Mouse (Mus musculus) testis, adult 2 months (tissue): ENCODE data around the gene Pigs. TPM values are rescaled to one million over a fixed set of nuclear protein-coding genes. Genes with fewer than 3 reads are reported as not detected.

Source experiments
- H3K27ac ChIP-seq: fragments of 200-500 bp; 2 replicates; pipeline ENCODE4 v1.5.1; 2012; ENCODE audit warnings: low read depth, low read length; ENCODE audit not compliant: control insufficient read depth, insufficient read depth
- H3K27me3 ChIP-seq: fragments of 200-500 bp; 2 replicates; pipeline ENCODE4 v1.6.1; 2012; ENCODE audit warnings: mild to moderate bottlenecking, low read length, moderate library complexity; ENCODE audit not compliant: control insufficient read depth, insufficient read depth
- H3K36me3 ChIP-seq: fragments of 200-500 bp; 2 replicates; pipeline ENCODE4 v1.6.1; 2012; ENCODE audit warnings: mild to moderate bottlenecking, low read length; ENCODE audit not compliant: control insufficient read depth, insufficient read depth
- H3K4me1 ChIP-seq: fragments of 200-500 bp; 2 replicates; pipeline ENCODE4 v1.6.1; 2012; ENCODE audit warnings: low read length; ENCODE audit not compliant: control insufficient read depth, insufficient read depth
- H3K4me3 ChIP-seq: fragments of 200-500 bp; 2 replicates; pipeline ENCODE4 v1.5.1; 2012; ENCODE audit warnings: low read depth, mild to moderate bottlenecking, low read length, moderate library complexity, mixed read lengths; ENCODE audit not compliant: control insufficient read depth
- CTCF ChIP-seq: fragments of 200-500 bp; IDR thresholded peaks from 2 replicates; pipeline ENCODE4 v1.5.1; 2012; ENCODE audit warnings: low read depth, mild to moderate bottlenecking, inconsistent platforms, low read length, moderate library complexity; ENCODE audit not compliant: control insufficient read depth, insufficient read depth, insufficient replicate concordance
- POLR2A ChIP-seq: fragments of 200-500 bp; IDR thresholded peaks from 2 replicates; pipeline ENCODE4 v1.6.1; 2012; ENCODE audit warnings: low read depth, mild to moderate bottlenecking, inconsistent platforms, low read length, moderate library complexity; ENCODE audit not compliant: control insufficient read depth
- polyA plus RNA-seq: library from polyadenylated mRNA; depleted of rRNA; stranded (reverse); fragments of >200 nt; gene quantifications from 2 replicates; pipeline ENCODE4 v1.2.3, GENCODE M21; 2012

The Pigs gene
- polyA plus RNA-seq, 1 experiment: 69.7 TPM

DNA sequence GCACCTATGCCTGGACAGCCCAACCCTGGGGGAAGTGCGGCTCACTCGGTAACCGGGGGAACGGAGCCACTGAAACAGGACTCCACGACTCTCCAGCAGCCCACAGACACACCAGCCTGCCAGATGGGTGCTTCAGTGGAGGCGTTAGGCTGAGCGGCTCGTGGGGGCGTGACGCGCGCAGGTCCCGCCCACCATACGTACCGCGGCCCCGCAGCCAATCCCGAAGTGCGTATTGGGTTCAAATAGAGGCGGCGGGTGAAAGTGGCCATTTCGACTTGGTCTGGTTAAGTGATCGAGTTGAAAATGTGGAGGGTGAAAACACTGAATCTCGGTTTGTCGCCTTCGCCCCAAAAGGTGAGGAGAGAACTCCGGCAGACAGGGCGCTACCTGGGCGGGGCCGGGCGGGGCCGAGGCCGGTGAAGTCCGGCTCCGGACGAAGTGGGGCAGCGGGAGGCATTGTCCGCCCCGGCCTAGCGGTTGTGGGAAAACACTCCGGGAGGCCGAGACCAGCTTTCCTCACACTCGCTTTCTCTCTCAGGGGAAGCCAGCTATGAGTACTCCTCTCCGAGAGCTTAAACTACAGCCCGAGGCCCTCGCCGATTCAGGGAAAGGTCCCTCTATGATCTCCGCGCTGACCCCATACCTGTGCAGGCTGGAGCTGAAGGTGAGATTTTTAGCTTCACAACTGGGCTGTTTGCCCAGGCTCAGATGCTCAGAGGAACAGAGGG is 26.7 kb upstream of the Pigs start, which contains the start of gene Spag5:
TSS of gene Spag5 (plus strand) at position 173 of the 728 bp plus-strand sequence.
- H3K27ac ChIP-seq: peak within 1 kb of the TSS; percentile 98
- no peaks in the 10 kb centered on the region; the same call in 1 of the 2 replicates for H3K4me1 ChIP-seq
- no peak for TF ChIP-seq CTCF
- peak; percentile 96 for TF ChIP-seq POLR2A
- H3K36me3 ChIP-seq: peaks cover 4% of the 10 kb centered on the region
- H3K27me3 ChIP-seq: no peaks in the 10 kb centered on the region
- H3K4me3 ChIP-seq: peak within 1 kb of the TSS; percentile 95

DNA sequence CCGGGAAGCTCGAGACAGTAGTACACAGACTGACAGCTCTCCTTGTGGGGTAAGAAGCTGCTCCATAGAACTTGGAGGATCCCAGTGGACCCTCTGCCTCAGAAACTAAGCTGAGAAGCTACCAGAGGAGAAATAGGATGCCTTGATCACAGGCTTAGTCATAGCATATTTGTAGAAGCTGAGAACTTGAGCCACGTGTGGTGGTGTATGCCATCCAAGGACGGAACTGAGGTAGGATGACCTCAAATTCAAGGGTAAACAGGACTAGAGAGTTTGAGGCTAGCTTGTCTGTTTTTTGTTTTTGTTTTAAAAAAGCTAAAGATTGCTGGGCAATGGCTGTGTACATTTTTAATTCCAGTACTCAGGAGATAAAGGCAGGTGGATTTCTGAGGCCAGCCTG is 22.9 kb upstream of the Pigs start:
- H3K4me3 ChIP-seq: peak overlapping the region; percentile 24; the same call in 1 of the 2 replicates
- H3K36me3 ChIP-seq: peaks cover 6% of the 10 kb centered on the region
- H3K4me1 ChIP-seq: no peaks in the 10 kb centered on the region; the same call in 1 of the 2 replicates
- TF ChIP-seq CTCF: no peak
- no peak for TF ChIP-seq POLR2A
- no peaks in the 10 kb centered on the region for H3K27me3 ChIP-seq
- no peak overlapping the region for H3K27ac ChIP-seq

DNA sequence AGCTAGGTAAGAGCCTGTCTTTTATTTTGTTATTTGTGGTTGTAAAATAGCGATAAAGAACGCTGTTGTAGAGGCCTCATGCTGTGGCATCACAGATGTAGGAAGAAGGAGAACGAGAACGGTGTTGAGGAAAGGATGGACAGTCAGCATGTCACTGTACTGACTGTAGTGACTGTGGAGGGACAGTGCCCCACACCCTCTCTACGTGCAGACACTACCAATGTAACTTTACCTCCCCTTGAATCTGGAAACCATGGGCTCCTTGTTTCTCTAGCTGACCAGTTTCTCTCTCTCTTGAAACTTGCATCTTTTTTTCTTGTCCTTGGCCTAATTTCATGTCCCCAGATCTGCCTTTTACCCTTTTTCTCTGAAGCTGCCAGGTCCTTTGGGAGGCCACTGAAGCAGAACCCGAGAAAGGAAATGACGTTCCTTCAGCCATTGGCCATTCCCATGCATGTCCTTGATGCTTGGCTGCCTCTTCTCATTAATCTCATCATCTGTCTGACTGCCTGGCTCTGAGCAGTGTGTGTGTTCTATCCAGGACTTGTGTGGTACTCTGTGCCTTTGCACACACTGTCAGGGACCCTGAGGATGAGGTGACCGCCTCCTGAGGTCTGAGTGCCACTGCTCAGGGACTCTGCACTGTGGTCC is 17.2 kb upstream of the Pigs start:
- TF ChIP-seq POLR2A (no peak), CTCF (no peak)
- H3K27me3 ChIP-seq: no peaks in the 10 kb centered on the region
- no peak overlapping the region for H3K4me3 ChIP-seq
- H3K27ac ChIP-seq: no peak overlapping the region
- no peaks in the 10 kb centered on the region for H3K4me1 ChIP-seq
- H3K36me3 ChIP-seq: peaks cover 1% of the 10 kb centered on the region

GRCm38 (mm10) chr11:78313662-78314061 is 14.6 kb upstream of the Pigs start:
- Histone ChIP-seq H3K4me3 (no peak overlapping the region), H3K27ac (no peak overlapping the region), H3K27me3 (no peaks in the 10 kb centered on the region), H3K36me3 (peaks cover 1% of the 10 kb centered on the region), H3K4me1 (no peaks in the 10 kb centered on the region)
- no peak for TF ChIP-seq POLR2A
- TF ChIP-seq CTCF: no peak

DNA sequence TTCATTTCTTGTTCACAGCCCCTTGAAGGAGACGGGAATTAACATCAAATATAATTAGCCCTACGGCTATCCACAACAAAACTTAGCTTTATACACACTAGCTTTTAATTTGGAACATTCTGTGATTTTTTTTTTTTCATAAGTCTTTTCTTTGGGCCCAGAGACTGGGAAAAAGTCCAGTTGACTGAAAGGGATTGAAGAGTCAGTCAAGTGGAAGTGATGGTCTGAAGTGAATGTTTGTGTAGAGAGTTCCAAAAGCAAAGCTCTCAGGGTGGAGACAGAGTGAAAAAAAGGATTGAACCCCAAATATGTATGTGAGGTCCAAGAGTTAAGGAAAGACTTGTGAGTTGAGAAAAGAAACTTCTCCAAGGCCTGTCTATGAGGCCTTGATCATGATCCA is 9.8 kb upstream of the Pigs start:
- Histone ChIP-seq H3K4me1 (peaks cover 2% of the 10 kb centered on the region; the same call in 1 of the 2 replicates), H3K36me3 (peaks cover 4% of the 10 kb centered on the region), H3K4me3 (no peak overlapping the region), H3K27me3 (no peaks in the 10 kb centered on the region), H3K27ac (no peak overlapping the region)
- TF ChIP-seq POLR2A (no peak), CTCF (no peak)

DNA sequence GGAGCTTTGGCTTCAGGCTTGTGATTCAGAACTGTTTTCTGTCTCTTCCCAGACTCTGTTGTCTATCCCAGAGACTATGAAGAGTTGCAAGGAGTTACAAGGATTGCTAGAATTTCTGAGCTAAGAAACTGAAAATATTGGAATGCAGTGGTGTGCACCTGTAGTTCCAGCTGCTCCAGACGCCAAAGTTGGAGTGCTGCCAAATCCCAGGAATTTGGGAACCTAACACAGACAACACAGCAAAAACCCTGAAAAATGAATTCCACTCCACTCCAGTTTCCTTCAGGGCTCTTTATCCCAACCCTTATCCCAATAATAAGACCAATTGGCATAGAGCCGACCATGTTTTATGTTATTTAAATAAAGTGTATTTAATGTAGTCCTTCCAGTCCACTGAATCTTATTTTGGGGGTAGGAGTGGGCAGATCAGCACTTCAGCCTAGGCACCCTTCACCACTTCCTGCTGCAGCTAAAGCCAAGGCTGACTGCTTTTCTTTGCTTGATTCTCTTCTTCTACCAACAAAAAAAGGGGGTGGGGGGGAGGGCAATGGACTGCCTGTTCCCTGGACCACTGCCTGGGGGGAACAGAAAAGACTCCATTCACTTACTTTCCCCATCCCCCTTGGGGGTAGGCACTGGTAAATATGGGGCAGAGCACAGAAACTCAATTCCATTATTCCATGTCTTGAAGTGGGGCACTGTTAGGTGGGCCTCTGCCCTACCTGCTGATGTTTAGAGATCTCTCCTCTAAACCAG is 6.0 kb upstream of the Pigs start:
- no peak overlapping the region for H3K27ac ChIP-seq
- H3K4me3 ChIP-seq: no peak overlapping the region

GRCm38 (mm10) chr11:78322860-78323259 is 5.4 kb upstream of the Pigs start, which contains the start of gene Aldoc:
Gene Aldoc, plus strand, starts transcription at chr11:78322968.
- Histone ChIP-seq H3K36me3 (peaks cover 4% of the 10 kb centered on the region), H3K4me1 (peaks cover 2% of the 10 kb centered on the region; the same call in 1 of the 2 replicates), H3K4me3 (peak within 1 kb of the TSS; percentile 26), H3K27ac (peak within 1 kb of the TSS; percentile 33; the same call in 1 of the 2 replicates), H3K27me3 (no peaks in the 10 kb centered on the region)
- no peak for TF ChIP-seq CTCF
- TF ChIP-seq POLR2A: peak; percentile 32; the same call in 1 of the 2 replicates

More for the DNA sequence above, 6.0 kb upstream of the Pigs start:
- Histone ChIP-seq H3K27me3 (no peaks in the 10 kb centered on the region), H3K36me3 (peaks cover 4% of the 10 kb centered on the region), H3K4me1 (peaks cover 2% of the 10 kb centered on the region; the same call in 1 of the 2 replicates)
- no peak for TF ChIP-seq CTCF
- TF ChIP-seq POLR2A: no peak
